Mouse (Mus musculus) heart, embryonic 16.5 days (tissue): ENCODE data around the gene Arsb. TPM values are rescaled to one million over a fixed set of nuclear protein-coding genes. Genes with fewer than 3 reads are reported as not detected.
A peak's percentile ranks its signal among the peaks of the same experiment; 100 is the strongest.

ENCODE experiments used
- ATAC-seq: fragments of 200-750 bp; cut with Nextera tagmentation; replicated peaks from 2 replicates; pipeline ENCODE4 v1.8.0; 2017; ENCODE audit warnings: moderate number of reproducible peaks; ENCODE audit not compliant: insufficient read depth, low FRiP score; ENCODE audit errors: extremely low read depth
- H3K27ac ChIP-seq: fragments of 300-500 bp; sonication (generic); 2 replicates; pipeline ENCODE4 v1.5.1; 2014; ENCODE audit warnings: mild to moderate bottlenecking, low read length, control low read depth, moderate library complexity
- H3K27me3 ChIP-seq: fragments of 300-500 bp; sonication (generic); 2 replicates; pipeline ENCODE4 v1.6.1; 2014; ENCODE audit warnings: low read length, mixed read lengths; ENCODE audit not compliant: control insufficient read depth, insufficient read depth
- H3K36me3 ChIP-seq: fragments of 300-500 bp; sonication (generic); 2 replicates; pipeline ENCODE4 v1.6.1; 2014; ENCODE audit not compliant: control insufficient read depth, insufficient read depth
- H3K4me1 ChIP-seq: fragments of 300-500 bp; sonication (generic); 2 replicates; pipeline ENCODE4 v1.6.1; 2014; ENCODE audit warnings: low read length, mixed read lengths; ENCODE audit not compliant: control insufficient read depth, insufficient read depth
- H3K4me2 ChIP-seq: fragments of 300-500 bp; sonication (generic); 2 replicates; pipeline ENCODE4 v1.6.1; 2014; ENCODE audit warnings: low read depth, mild to moderate bottlenecking, control low read depth, low read length
- H3K4me3 ChIP-seq: fragments of 300-500 bp; sonication (generic); 2 replicates; pipeline ENCODE4 v1.5.1; 2014; ENCODE audit warnings: mild to moderate bottlenecking, control low read depth, low read length
- H3K9ac ChIP-seq: fragments of 300-500 bp; sonication (generic); 2 replicates; pipeline ENCODE4 v1.6.1; 2014; ENCODE audit warnings: low read length, control low read depth
- H3K9me3 ChIP-seq: fragments of 300-500 bp; sonication (generic); replicated peaks from 2 replicates; pipeline ENCODE4 v1.6.1; 2016; ENCODE audit warnings: low read length; ENCODE audit not compliant: control insufficient read depth
- WGBS: fragments of 180-500 bp; shearing (Covaris S2); extraction: QIAGEN DNeasy Blood & Tissue Kit; methylation state at CpG from one replicate; pipeline ENCODE4 v1.1.7; 2014; 5-methylcytosine and 5-hydroxymethylcytosine counted together
- polyA plus RNA-seq: library from polyadenylated mRNA; unstranded; fragments of >200 nt; fragmentation: Nextera tagmentation; extraction: Ambion mirVana; gene quantifications from 2 replicates; pipeline ENCODE4 v1.2.1, GENCODE M21; 2015

The Arsb gene
- polyA plus RNA-seq, 1 experiment from 2014 or later, result 10.0 TPM

- H3K9ac ChIP-seq, result no peak overlapping the region
- no peaks in the 10 kb centered on the region for H3K27me3 ChIP-seq
- WGBS, result 81% methylated on average over 13 of the region's 13 CpGs
- no peak overlapping the region for H3K4me3 ChIP-seq
- no peak overlapping the region for H3K27ac ChIP-seq
- H3K4me1 ChIP-seq, result peaks cover 3% of the 10 kb centered on the region
- no peaks in the 10 kb centered on the region for H3K36me3 ChIP-seq
- H3K9me3 ChIP-seq, result no peaks in the 10 kb centered on the region
- H3K4me2 ChIP-seq, result no peak overlapping the region
- ATAC-seq, result no peak
These were observed 129.7 kb downstream of the Arsb start for GRCm38 (mm10) chr13:93900934-93901626.

- 86% methylated on average over 2 of the region's 2 CpGs for WGBS
- Histone ChIP-seq H3K4me2 (no peak overlapping the region), H3K9ac (no peak overlapping the region), H3K9me3 (no peaks in the 10 kb centered on the region), H3K4me1 (peaks cover 3% of the 10 kb centered on the region), H3K27me3 (no peaks in the 10 kb centered on the region), H3K27ac (no peak overlapping the region), H3K4me3 (no peak overlapping the region), H3K36me3 (no peaks in the 10 kb centered on the region)
- no peak for ATAC-seq
These were observed 130.7 kb downstream of the Arsb start for GRCm38 (mm10) chr13:93902126-93902525.

DNA sequence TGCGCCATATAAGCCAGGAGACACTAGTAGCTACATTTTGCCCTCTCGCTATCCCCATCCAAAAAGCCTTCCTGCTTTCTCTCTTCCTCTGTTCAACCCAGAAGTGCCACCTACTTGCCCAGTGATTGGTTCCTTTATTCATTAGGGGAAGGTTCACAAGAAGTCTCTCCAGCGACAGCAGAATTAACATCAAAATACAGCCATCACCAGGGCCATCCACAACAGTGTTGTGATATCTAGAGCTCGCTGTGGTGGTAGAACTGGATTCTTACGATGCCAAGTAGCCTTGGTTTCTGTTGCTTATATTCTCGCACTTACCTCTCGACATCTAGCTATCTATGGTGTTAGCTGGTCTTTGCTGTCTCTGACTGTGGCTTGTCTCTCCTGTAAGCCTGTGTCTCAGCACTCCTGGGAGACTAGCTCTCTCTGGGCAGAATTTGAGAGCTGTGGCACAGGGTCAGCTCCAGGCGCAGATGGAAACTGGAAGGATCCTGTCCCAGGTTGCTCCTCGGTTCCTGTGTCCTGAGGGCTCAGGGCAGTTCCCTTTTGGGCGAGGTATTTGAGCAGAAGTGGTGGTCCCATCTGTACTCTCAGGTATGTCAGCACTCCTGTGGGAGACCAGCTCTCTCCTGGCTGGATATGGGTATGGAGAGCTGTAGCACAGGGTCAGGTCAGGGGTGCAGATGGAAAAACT lies 135.3 kb downstream of the Arsb start:
- H3K27ac ChIP-seq, result no peak overlapping the region
- no peak overlapping the region for H3K4me3 ChIP-seq
- no peak overlapping the region for H3K4me2 ChIP-seq
- H3K9ac ChIP-seq, result no peak overlapping the region
- H3K36me3 ChIP-seq, result no peaks in the 10 kb centered on the region
- H3K27me3 ChIP-seq, result no peaks in the 10 kb centered on the region
- 0 out of 2 replicates have a peak, but pooled peaks cover 2% of the 10 kb centered on the region for H3K4me1 ChIP-seq
- no peak for ATAC-seq
- H3K9me3 ChIP-seq, result no peaks in the 10 kb centered on the region
- WGBS, result 86% methylated on average over 10 of the region's 10 CpGs

- 93% methylated on average over 3 of the region's 3 CpGs for WGBS
- ATAC-seq, result no peak
- H3K36me3 ChIP-seq, result no peaks in the 10 kb centered on the region
These were observed 136.5 kb downstream of the Arsb start for GRCm38 (mm10) chr13:93907971-93908370.

GRCm38 (mm10) chr13:93909847-93910246 lies 138.4 kb downstream of the Arsb start:
- WGBS, result 60% methylated on average over 5 of the region's 5 CpGs
- no peak for ATAC-seq
- H3K27me3 ChIP-seq, result no peaks in the 10 kb centered on the region
- no peaks in the 10 kb centered on the region for H3K36me3 ChIP-seq
- H3K4me3 ChIP-seq, result no peak overlapping the region
- 0 out of 2 replicates have a peak, but pooled peaks cover 2% of the 10 kb centered on the region for H3K4me1 ChIP-seq
- H3K4me2 ChIP-seq, result no peak overlapping the region
- H3K27ac ChIP-seq, result no peak overlapping the region
- H3K9ac ChIP-seq, result no peak overlapping the region
- no peaks in the 10 kb centered on the region for H3K9me3 ChIP-seq

More at GRCm38 (mm10) chr13:93907971-93908370, 136.5 kb downstream of the Arsb start:
- no peak overlapping the region for H3K27ac ChIP-seq
- no peaks in the 10 kb centered on the region for H3K9me3 ChIP-seq
- no peaks in the 10 kb centered on the region for H3K27me3 ChIP-seq
- no peak overlapping the region for H3K4me2 ChIP-seq
- H3K4me3 ChIP-seq, result no peak overlapping the region
- no peak overlapping the region for H3K9ac ChIP-seq
- H3K4me1 ChIP-seq, result 0 out of 2 replicates have a peak, but pooled peaks cover 2% of the 10 kb centered on the region

GRCm38 (mm10) chr13:93911037-93911436 lies 139.6 kb downstream of the Arsb start:
- ATAC-seq, result no peak; the same call in 1 of the 2 replicates
- no peak overlapping the region for H3K4me2 ChIP-seq
- H3K9ac ChIP-seq, result no peak overlapping the region
- H3K4me1 ChIP-seq, result 0 out of 2 replicates have a peak, but pooled peaks cover 2% of the 10 kb centered on the region
- no peaks in the 10 kb centered on the region for H3K9me3 ChIP-seq
- peak overlapping the region; percentile 35; the same call in 1 of the 2 replicates for H3K27ac ChIP-seq
- no peaks in the 10 kb centered on the region for H3K27me3 ChIP-seq
- H3K4me3 ChIP-seq, result no peak overlapping the region
- 42% methylated on average over 7 of the region's 7 CpGs for WGBS
- no peaks in the 10 kb centered on the region for H3K36me3 ChIP-seq

- H3K36me3 ChIP-seq, result no peaks in the 10 kb centered on the region
- H3K4me3 ChIP-seq, result no peak overlapping the region
- H3K9ac ChIP-seq, result no peak overlapping the region
- H3K4me2 ChIP-seq, result no peak overlapping the region
- H3K9me3 ChIP-seq, result no peaks in the 10 kb centered on the region
- no peak for ATAC-seq
- H3K27ac ChIP-seq, result no peak overlapping the region
- 0 out of 2 replicates have a peak, but pooled peaks cover 2% of the 10 kb centered on the region for H3K4me1 ChIP-seq
- no peaks in the 10 kb centered on the region for H3K27me3 ChIP-seq
- 88% methylated on average over 5 of the region's 5 CpGs for WGBS
These were observed 141.0 kb downstream of the Arsb start for GRCm38 (mm10) chr13:93912326-93912915.

- no peaks in the 10 kb centered on the region for H3K9me3 ChIP-seq
- no peak overlapping the region for H3K27ac ChIP-seq
- 85% methylated on average over 3 of the region's 3 CpGs for WGBS
- ATAC-seq, result no peak
- H3K4me1 ChIP-seq, result 0 out of 2 replicates have a peak, but pooled peaks cover 2% of the 10 kb centered on the region
- H3K27me3 ChIP-seq, result no peaks in the 10 kb centered on the region
- no peak overlapping the region for H3K9ac ChIP-seq
- no peak overlapping the region for H3K4me2 ChIP-seq
- no peaks in the 10 kb centered on the region for H3K36me3 ChIP-seq
- H3K4me3 ChIP-seq, result no peak overlapping the region
These were observed 142.8 kb downstream of the Arsb start for GRCm38 (mm10) chr13:93914206-93914605.
